Mouse (Mus musculus) lung, postnatal 0 days (tissue): Measurements from ENCODE around the gene Gm20481. TPM values are rescaled to one million over a fixed set of nuclear protein-coding genes. Genes with fewer than 3 reads are reported as not detected.
A peak's percentile ranks its signal among the peaks of the same experiment; 100 is the strongest.

Source experiments
- ATAC-seq: fragments of 200-750 bp; cut with Nextera tagmentation; 2 replicates; pipeline ENCODE4 v1.8.0; 2017; ENCODE audit warnings: moderate library complexity
- DNase-seq: peaks from one replicate; pipeline ENCODE4 v3.0.0-alpha.2; 2016; ENCODE audit warnings: low spot score
- H3K27ac ChIP-seq: fragments of 300-500 bp; sonication (generic); 2 replicates; pipeline ENCODE4 v1.5.1; 2014; ENCODE audit warnings: antibody characterized with exemption, mild to moderate bottlenecking, low read length, mixed read lengths
- H3K27me3 ChIP-seq: fragments of 300-500 bp; sonication (generic); replicated peaks from 2 replicates; pipeline ENCODE4 v1.6.1; 2014; ENCODE audit warnings: low read length, mixed read lengths; ENCODE audit not compliant: insufficient read depth
- H3K36me3 ChIP-seq: fragments of 300-500 bp; sonication (generic); 2 replicates; pipeline ENCODE4 v1.6.1; 2014; ENCODE audit warnings: low read length, mixed read lengths; ENCODE audit not compliant: insufficient read depth
- H3K4me1 ChIP-seq: fragments of 300-500 bp; sonication (generic); 2 replicates; pipeline ENCODE4 v1.6.1; 2014; ENCODE audit warnings: antibody characterized with exemption, low read depth, low read length, mixed read lengths; ENCODE audit not compliant: insufficient read depth
- H3K4me2 ChIP-seq: fragments of 300-500 bp; sonication (generic); replicated peaks from 2 replicates; pipeline ENCODE4 v1.6.1; 2014; ENCODE audit warnings: low read depth, mild to moderate bottlenecking, low read length, moderate library complexity, mixed read lengths
- H3K4me3 ChIP-seq: fragments of 300-500 bp; sonication (generic); 2 replicates; pipeline ENCODE4 v1.5.1; 2014; ENCODE audit warnings: low read depth, low read length
- H3K9ac ChIP-seq: fragments of 300-500 bp; sonication (generic); replicated peaks from 2 replicates; pipeline ENCODE4 v1.6.1; 2014; ENCODE audit warnings: low read depth, mild to moderate bottlenecking
- H3K9me3 ChIP-seq: fragments of 300-500 bp; sonication (generic); 2 replicates; pipeline ENCODE4 v1.6.1; 2016; ENCODE audit warnings: low read length, mixed read lengths
- CTCF ChIP-seq: IDR thresholded peaks from 2 replicates; pipeline ENCODE4 v1.5.1; 2016; ENCODE audit warnings: antibody characterized with exemption, mild to moderate bottlenecking
- EP300 ChIP-seq: IDR thresholded peaks from 2 replicates; pipeline ENCODE4 v1.6.1; 2016; ENCODE audit warnings: antibody characterized with exemption, mild to moderate bottlenecking, control low read depth
- WGBS: fragments of 180-500 bp; shearing (Covaris S2); extraction: QIAGEN DNeasy Blood & Tissue Kit; methylation state at CpG from one replicate; pipeline ENCODE4 v1.1.7; 2014; 5-methylcytosine and 5-hydroxymethylcytosine counted together
- polyA plus RNA-seq: library from polyadenylated mRNA; unstranded; fragments of >200 nt; fragmentation: Nextera tagmentation; extraction: Ambion mirVana; gene quantifications from 2 replicates; pipeline ENCODE4 v1.2.1, GENCODE M21; 2015

The Gm20481 gene
- polyA plus RNA-seq, 1 experiment from 2014 or later: not detected

- Histone ChIP-seq H3K27me3 (no peaks in the 10 kb centered on the region), H3K27ac (no peak within 1 kb of the TSS), H3K9me3 (no peaks in the 10 kb centered on the region), H3K36me3 (peaks cover 22% of the 10 kb centered on the region), H3K4me2 (no peak within 1 kb of the TSS), H3K4me1 (no peaks in the 10 kb centered on the region; the same call in 1 of the 2 replicates), H3K4me3 (no peak within 1 kb of the TSS), H3K9ac (no peak within 1 kb of the TSS)
- 47% methylated on average over 12 of the region's 12 CpGs for WGBS
- ATAC-seq (peak; percentile 49), DNase-seq (peak; percentile 27)
- no peak for TF ChIP-seq EP300
- no peak for TF ChIP-seq CTCF
Measured at GRCm38 (mm10) chr17:35016376-35016775, 46.7 kb downstream of the Gm20481 start, which contains the start of gene Vwa7. TSS of gene Vwa7 (plus strand) at chr17:35016579.

- H3K4me1 ChIP-seq: no peaks in the 10 kb centered on the region; the same call in 1 of the 2 replicates
- no peak overlapping the region for H3K4me3 ChIP-seq
- DNase-seq (no peak), ATAC-seq (no peak; the same call in 1 of the 2 replicates)
- H3K27ac ChIP-seq: no peak overlapping the region
- H3K36me3 ChIP-seq: peaks cover 18% of the 10 kb centered on the region; the same call in 1 of the 2 replicates
- WGBS: 75% methylated on average over 10 of the region's 10 CpGs
- TF ChIP-seq EP300 (no peak), CTCF (no peak)
- H3K9me3 ChIP-seq: no peaks in the 10 kb centered on the region
- H3K27me3 ChIP-seq: no peaks in the 10 kb centered on the region
- no peak overlapping the region for H3K9ac ChIP-seq
- no peak overlapping the region for H3K4me2 ChIP-seq
Measured at GRCm38 (mm10) chr17:35016791-35017705, 47.3 kb downstream of the Gm20481 start.

GRCm38 (mm10) chr17:35017706-35018030 is 48.0 kb downstream of the Gm20481 start:
- Histone ChIP-seq H3K36me3 (0 out of 2 replicates have a peak, but pooled peaks cover 12% of the 10 kb centered on the region), H3K27me3 (no peaks in the 10 kb centered on the region), H3K4me3 (no peak overlapping the region), H3K4me1 (no peaks in the 10 kb centered on the region; the same call in 1 of the 2 replicates), H3K4me2 (no peak overlapping the region), H3K9me3 (no peaks in the 10 kb centered on the region), H3K27ac (no peak overlapping the region), H3K9ac (no peak overlapping the region)
- DNase-seq: no peak
- 66% methylated on average over 14 of the region's 14 CpGs for WGBS
- TF ChIP-seq EP300 (no peak), CTCF (no peak)
- no peak for ATAC-seq

GRCm38 (mm10) chr17:35018171-35018570 is 48.5 kb downstream of the Gm20481 start:
- no peak for TF ChIP-seq EP300
- no peak for TF ChIP-seq CTCF
- Histone ChIP-seq H3K4me1 (no peaks in the 10 kb centered on the region; the same call in 1 of the 2 replicates), H3K27ac (no peak overlapping the region), H3K36me3 (0 out of 2 replicates have a peak, but pooled peaks cover 9% of the 10 kb centered on the region), H3K4me3 (no peak overlapping the region), H3K27me3 (no peaks in the 10 kb centered on the region), H3K4me2 (no peak overlapping the region), H3K9me3 (no peaks in the 10 kb centered on the region), H3K9ac (no peak overlapping the region)
- ATAC-seq (no peak), DNase-seq (no peak)
- 64% methylated on average over 3 of the region's 3 CpGs for WGBS

GRCm38 (mm10) chr17:35019894-35020293 is 50.2 kb downstream of the Gm20481 start:
- no peak overlapping the region for H3K4me3 ChIP-seq
- no peak overlapping the region for H3K27ac ChIP-seq
- WGBS: 76% methylated on average over 11 of the region's 11 CpGs
- ATAC-seq: no peak
- H3K36me3 ChIP-seq: no peaks in the 10 kb centered on the region
- H3K9me3 ChIP-seq: no peaks in the 10 kb centered on the region
- H3K27me3 ChIP-seq: no peaks in the 10 kb centered on the region
- TF ChIP-seq EP300 (no peak), CTCF (no peak)
- no peak overlapping the region for H3K4me2 ChIP-seq
- peaks cover 3% of the 10 kb centered on the region for H3K4me1 ChIP-seq
- no peak for DNase-seq
- no peak overlapping the region for H3K9ac ChIP-seq

GRCm38 (mm10) chr17:35020551-35020950 is 50.8 kb downstream of the Gm20481 start:
- ATAC-seq: no peak
- no peak overlapping the region for H3K27ac ChIP-seq
- WGBS: 80% methylated on average over 8 of the region's 8 CpGs
- H3K4me3 ChIP-seq: no peak overlapping the region
- TF ChIP-seq EP300: no peak
- no peak for TF ChIP-seq CTCF
- H3K4me2 ChIP-seq: no peak overlapping the region
- H3K36me3 ChIP-seq: no peaks in the 10 kb centered on the region
- H3K27me3 ChIP-seq: no peaks in the 10 kb centered on the region
- no peaks in the 10 kb centered on the region for H3K9me3 ChIP-seq
- H3K9ac ChIP-seq: no peak overlapping the region
- no peak for DNase-seq
- peaks cover 3% of the 10 kb centered on the region for H3K4me1 ChIP-seq
